Mouse (Mus musculus) heart, postnatal 36 days (tissue): ENCODE results near the gene Lhpp. TPM values are rescaled to one million over a fixed set of nuclear protein-coding genes. Genes with fewer than 3 reads are reported as not detected.

ENCODE experiments used
- DNase-seq, 2 experiments: peaks; one replicate each; pipeline ENCODE4 v3.0.0; 2021 to 2022
- intact Hi-C: fragments of 180-260 bp; cut with DNase I; formaldehyde crosslinking; loops from one replicate; pipeline ENCODE4 v1.15.1; 2025
- total RNA-seq, 2 experiments: library from RNA; stranded (reverse); gene quantifications; 2 replicates each; pipeline ENCODE4 v1.2.3; 2021

The Lhpp gene
- total RNA-seq, 2 experiments from 2014 or later, result 14.2 to 15.0 TPM

DNA sequence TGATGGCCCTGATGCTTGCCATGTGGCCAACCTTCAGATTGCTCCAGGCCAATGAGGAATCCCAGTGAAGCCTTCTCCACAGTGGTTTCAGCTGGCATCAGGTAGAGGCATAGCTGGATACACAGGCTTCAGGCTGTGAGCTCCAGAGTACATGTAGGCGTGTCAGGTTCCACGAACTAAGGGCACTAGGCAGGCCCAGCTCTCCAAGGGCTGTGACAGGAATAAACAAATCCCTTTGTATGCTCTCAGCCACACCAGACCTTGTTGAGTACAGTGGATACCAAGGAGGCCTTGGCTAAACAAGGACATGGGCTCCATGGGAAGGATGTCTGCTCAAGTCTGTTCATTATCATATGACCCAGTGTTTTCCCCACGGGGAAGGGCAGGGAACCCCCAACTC is 91.0 kb downstream of the Lhpp start:
- DNase-seq, result no peak

DNA sequence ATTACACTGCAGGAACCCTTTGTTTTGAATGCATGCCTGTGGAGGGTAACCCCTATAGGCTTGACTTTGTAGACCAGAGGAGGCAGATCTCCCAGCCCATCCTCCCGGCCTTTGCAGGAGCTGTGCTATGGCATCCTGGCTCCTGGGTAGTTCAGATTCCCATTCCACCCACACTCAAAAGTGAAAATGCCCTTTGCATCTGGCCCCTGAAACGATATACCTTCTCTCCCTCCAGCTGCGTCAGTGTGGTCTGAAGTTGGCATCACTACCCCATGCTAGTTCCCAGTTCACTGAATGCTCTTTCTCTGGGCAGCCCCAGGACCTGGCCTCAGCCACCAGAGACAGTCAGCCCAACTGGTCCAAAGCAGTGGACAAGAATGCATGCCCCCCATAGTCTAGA is 91.6 kb downstream of the Lhpp start:
- DNase-seq, result no peak
- intact Hi-C loops, result no loop called here

More for the DNA sequence above, 91.0 kb downstream of the Lhpp start:
- intact Hi-C loops, result no loop called here

DNA sequence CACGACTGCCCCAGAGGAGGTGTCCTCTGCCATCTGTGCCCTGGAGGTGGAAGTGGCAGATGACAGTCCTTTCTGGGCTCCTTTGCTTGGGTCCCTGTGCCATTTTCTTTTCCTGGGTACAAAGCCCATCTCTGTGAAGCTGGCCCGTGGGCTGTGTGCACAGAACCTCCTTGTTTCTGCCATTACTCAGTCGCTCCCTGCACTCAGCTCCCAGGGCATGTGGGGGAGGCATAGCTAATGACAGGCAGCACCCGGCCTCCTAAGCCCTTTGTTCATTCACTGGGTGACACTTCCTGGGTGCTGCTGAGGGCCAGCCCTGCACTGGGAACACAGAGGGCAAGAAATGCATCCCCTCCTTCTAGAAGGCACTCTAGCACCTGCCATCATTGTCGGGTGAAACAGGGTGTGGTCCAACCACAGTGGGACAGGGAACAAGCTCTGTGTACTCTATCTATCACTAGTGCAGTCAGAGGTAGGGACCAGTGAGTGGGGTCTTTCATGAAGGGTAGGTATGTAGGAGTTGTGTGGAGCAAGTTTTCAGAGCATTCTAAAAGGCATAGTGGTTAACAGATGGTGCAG is 92.1 kb downstream of the Lhpp start:
- no peak for DNase-seq
- intact Hi-C loops, result no loop called here

DNA sequence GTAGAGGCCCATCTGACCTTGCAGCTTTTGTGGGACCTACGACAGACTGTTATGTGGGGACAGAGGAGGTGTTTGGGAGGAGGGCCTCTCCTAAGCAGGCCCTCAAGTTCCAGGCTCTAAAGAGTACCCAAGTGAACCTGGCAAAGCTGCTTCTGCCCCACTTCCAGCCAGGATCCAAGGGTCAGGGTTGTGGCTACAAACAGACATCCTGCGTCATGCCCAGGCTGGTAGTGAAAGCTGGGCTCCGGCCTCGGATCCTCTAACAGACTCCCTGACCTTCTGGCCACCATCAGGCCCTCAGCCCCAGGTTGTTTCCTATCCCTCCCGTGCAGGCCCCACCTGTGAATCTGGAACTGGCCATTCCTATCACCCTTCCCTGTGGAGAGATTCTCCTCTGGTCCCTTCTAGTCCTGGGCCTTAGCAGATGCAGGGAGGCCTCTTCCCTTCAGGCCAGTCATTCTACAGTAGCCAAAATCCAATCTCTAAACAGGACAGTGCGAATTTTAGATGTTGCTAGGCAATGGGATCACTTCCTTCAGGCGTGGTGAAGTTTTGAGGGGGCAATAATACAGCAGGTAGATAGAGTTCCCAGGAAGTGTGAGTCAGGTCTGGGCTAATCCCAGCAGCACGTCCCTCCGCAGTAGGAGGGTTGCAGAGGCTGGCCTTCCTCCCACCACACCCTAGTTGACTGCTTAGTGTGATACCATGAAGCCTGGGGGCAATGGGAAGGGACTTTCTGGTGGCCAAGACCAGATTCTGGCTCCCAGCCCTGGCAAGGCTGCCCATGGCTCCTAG is 93.3 kb downstream of the Lhpp start:
- intact Hi-C loops, result no loop called here
- no peak for DNase-seq

DNA sequence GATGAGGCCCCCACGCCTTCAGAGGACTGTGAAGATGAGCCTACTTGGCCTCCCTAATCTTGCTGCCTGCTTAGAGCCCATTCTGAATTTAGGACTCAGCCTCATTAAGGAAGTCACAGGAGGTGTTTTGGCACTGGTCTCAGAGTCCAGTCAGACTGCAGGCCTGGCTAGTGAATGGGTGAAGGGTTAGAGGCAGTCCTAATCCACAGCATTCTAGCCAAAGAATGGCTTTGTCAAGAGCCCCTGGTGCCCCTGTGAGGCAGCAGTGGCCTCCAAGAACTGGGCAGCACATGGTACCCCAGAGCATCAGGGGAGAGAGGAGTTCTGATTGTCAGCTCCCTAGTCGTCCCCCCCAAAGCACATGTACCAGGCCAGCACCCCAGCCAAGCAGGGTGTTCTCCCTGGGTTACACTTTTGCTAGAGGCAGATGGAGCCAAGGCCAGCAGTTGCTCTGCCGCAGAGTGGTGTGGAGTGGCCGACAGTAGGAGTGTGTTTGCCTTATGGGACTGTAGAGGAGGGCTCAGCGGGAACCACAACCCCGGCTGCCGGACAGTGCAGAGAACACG is 94.0 kb downstream of the Lhpp start:
- DNase-seq, result no peak
- intact Hi-C loops, result no loop called here

DNA sequence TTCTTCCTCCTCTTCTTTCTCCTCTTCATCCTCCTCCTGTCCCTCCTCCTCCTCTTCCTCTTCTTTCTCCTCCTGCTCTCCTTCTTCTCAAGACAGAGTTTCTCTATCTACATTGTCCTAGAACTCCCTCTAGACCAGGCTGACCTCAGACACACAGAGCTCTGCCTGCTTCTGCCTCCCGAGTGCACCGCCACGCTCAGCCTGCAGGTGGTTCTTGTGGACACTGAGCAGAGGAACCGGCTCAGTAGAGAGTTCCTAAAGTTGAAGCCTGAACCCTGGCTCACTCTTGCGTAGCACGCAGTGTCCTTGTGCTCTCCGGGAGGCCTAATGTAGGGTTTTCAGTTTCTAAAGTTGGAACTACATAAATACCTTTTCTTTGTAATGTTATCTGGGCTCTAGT is 94.7 kb downstream of the Lhpp start:
- DNase-seq, result no peak
- intact Hi-C loops, result no loop called here

- intact Hi-C loops, result loop anchor here (5.0 to 10.0 kb wide), 2 partner anchors 101 to 137 kb away; partner anchors contain the start of genes Fam53b and Oat
- DNase-seq, result no peak
Observed at GRCm38 (mm10) chr7:132711579-132711978, 101.1 kb downstream of the Lhpp start.

DNA sequence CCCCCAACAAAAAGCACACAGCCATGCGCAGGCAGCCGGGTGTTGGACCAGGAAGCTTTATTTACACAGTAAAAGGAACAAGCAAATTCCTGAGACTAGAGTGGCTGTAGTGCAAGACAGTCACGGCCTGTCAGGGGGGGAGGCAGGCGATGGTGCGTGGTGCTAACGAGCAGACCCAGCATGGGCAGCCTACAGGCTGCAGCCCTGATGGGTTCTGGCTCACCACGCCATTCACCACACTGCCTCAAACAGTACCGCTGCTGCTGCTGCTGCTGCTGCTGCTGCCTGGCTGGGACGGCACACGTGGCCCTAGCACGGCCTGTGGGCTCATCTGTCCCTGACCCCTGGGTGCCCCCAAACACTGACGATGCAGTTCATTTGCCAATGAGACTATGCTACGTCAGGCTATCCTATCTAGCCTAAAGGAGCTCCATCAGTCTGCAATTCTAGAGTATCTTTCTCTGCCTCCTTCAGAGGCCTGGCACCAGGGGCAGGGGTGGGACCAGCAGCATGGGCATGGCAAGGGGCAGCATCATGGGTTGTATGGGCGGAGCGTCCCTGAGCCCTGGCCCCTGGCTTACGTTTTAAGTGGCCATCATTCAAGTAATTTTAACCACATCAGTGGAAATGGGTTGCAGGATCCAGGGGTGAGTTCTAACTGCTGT is 101.7 kb downstream of the Lhpp start:
- DNase-seq, result no peak
- intact Hi-C loops, result loop anchor here (2.0 to 10.0 kb wide), 3 partner anchors 37 to 137 kb away; partner anchors contain the start of genes Fam53b and Oat

DNA sequence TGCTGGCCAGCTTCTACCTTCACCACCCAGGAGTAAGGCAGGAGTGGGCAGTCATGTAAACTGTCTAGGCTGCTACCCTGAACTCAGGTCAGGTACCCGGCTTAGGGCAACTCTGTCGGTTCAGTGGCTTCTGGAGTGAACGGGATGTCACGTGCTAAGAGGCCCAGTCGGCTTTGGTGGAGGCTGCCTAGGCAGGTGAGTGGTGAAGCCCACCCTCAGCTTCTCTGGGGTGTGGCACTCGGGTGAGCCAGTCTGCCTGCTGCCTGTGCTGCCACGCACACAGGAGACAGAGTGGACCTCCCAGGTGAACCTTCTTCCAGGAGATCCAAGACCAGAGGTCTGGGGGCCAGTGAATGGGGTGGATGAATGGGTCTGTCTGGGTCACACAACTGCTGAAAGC is 102.5 kb downstream of the Lhpp start:
- intact Hi-C loops, result loop anchor here (2.0 to 10.0 kb wide), 3 partner anchors 38 to 138 kb away; partner anchors contain the start of genes Fam53b and Oat
- DNase-seq, result no peak

GRCm38 (mm10) chr7:132713483-132714126 is 103.2 kb downstream of the Lhpp start:
- peak; percentile 61 to 74 for DNase-seq
- intact Hi-C loops, result loop anchor here (2.0 to 10.0 kb wide), 5 partner anchors 21 to 139 kb away; partner anchors contain the start of genes Fam53b and Oat

GRCm38 (mm10) chr7:132714236-132714923 is 103.9 kb downstream of the Lhpp start:
- intact Hi-C loops, result loop anchor here (2.0 to 10.0 kb wide), 4 partner anchors 20 to 140 kb away; partner anchors contain the start of genes Fam53b and Oat
- DNase-seq, result peak; percentile 60 to 74

- no peak for DNase-seq
- intact Hi-C loops, result loop anchor here (2.0 to 10.0 kb wide), 3 partner anchors 20 to 140 kb away; partner anchors contain the start of gene Oat
Observed at GRCm38 (mm10) chr7:132715259-132715658, 104.8 kb downstream of the Lhpp start.

DNA sequence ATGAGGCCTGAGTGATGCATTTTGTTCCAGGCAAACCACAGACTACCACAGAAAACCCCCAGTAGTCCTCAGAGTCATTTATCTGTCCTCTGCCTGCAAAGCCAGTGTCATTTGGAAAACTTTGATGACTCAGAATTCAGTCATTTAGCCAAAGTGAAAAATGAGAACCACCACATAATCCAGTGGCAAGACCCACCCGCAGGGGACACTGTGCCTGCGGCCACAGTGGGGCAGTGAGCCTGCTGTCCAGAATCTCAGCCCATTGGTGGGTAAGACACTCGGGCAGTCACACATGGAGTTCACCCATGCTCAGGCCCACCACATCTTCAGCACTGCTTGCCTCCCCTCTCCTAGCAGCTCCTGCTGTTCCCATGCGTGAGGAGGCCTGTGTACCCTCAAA is 109.1 kb downstream of the Lhpp start:
- DNase-seq, result no peak
- intact Hi-C loops, result loop anchor here (10.0 kb wide), 1 partner anchor 145 kb away; the partner anchor contains the start of gene Oat

GRCm38 (mm10) chr7:132720562-132720961 is 110.1 kb downstream of the Lhpp start:
- intact Hi-C loops, result loop anchor here (2.0 kb wide), 1 partner anchor 42 kb away; no protein-coding TSS in a partner anchor
- no peak for DNase-seq

DNA sequence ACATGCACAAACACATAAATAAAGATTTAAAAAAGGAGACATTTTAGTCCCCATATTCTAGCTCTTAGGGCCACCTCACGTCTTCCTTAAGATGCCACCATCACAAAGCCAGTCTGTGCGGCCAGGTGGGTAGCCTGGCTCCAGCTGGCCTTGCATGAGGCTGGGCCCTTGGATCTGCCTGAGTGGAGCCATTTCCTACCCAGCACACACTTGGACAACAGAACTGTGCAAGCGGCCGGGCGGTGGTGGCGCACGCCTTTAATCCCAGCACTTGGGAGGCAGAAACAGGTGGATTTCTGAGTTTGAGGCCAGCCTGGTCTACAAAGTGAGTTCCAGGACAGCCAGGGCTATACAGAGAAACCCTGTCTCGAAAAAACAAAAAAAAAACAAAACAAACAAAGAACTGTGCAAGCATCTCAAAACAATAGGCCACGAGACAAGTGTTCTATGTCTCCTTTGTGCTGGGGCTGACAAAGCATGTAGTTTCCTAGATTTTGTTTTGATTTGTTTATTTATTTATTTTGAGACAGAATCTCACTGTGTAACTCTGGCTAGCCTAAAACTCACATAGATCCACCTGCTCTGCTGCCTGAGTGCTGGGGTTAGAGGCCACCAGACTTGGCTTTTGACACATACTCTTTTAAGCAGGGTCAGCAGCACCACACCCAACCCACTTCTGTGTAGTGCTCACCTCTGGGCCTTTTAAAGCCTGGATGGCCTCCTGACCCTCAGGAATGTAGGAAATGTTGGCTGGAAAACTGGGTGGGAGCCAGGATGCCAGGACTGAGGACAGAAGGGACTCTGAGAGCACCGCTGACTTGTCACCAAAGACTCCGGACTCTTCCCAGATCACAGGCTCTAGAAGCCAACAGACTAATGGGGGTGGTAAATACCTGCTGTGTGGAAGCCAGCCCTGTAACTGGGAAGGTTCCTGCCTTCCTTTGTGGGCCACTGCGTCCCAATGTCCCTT is 112.2 kb downstream of the Lhpp start:
- intact Hi-C loops, result no loop called here
- DNase-seq, result peak in 1 of 2 experiments; percentile 39

- intact Hi-C loops, result no loop called here
- peak; percentile 82 to 84 for DNase-seq
Observed at GRCm38 (mm10) chr7:132723906-132724305, 113.5 kb downstream of the Lhpp start.

GRCm38 (mm10) chr7:132724501-132725062 is 114.1 kb downstream of the Lhpp start:
- intact Hi-C loops, result no loop called here
- no peak for DNase-seq
